Mouse (Mus musculus) lung, postnatal 0 days (tissue): ENCODE data around the gene Amot. TPM values are rescaled to one million over a fixed set of nuclear protein-coding genes. Genes with fewer than 3 reads are reported as not detected.

Source experiments
- ATAC-seq: fragments of 200-750 bp; cut with Nextera tagmentation; 2 replicates; pipeline ENCODE4 v1.8.0; 2017; ENCODE audit warnings: moderate library complexity
- DNase-seq: peaks from one replicate; pipeline ENCODE4 v3.0.0-alpha.2; 2016; ENCODE audit warnings: low spot score
- H3K27ac ChIP-seq: fragments of 300-500 bp; sonication (generic); 2 replicates; pipeline ENCODE4 v1.5.1; 2014; ENCODE audit warnings: antibody characterized with exemption, mild to moderate bottlenecking, low read length, mixed read lengths
- H3K27me3 ChIP-seq: fragments of 300-500 bp; sonication (generic); replicated peaks from 2 replicates; pipeline ENCODE4 v1.6.1; 2014; ENCODE audit warnings: low read length, mixed read lengths; ENCODE audit not compliant: insufficient read depth
- H3K36me3 ChIP-seq: fragments of 300-500 bp; sonication (generic); 2 replicates; pipeline ENCODE4 v1.6.1; 2014; ENCODE audit warnings: low read length, mixed read lengths; ENCODE audit not compliant: insufficient read depth
- H3K4me1 ChIP-seq: fragments of 300-500 bp; sonication (generic); 2 replicates; pipeline ENCODE4 v1.6.1; 2014; ENCODE audit warnings: antibody characterized with exemption, low read depth, low read length, mixed read lengths; ENCODE audit not compliant: insufficient read depth
- H3K4me2 ChIP-seq: fragments of 300-500 bp; sonication (generic); replicated peaks from 2 replicates; pipeline ENCODE4 v1.6.1; 2014; ENCODE audit warnings: low read depth, mild to moderate bottlenecking, low read length, moderate library complexity, mixed read lengths
- H3K4me3 ChIP-seq: fragments of 300-500 bp; sonication (generic); 2 replicates; pipeline ENCODE4 v1.5.1; 2014; ENCODE audit warnings: low read depth, low read length
- H3K9ac ChIP-seq: fragments of 300-500 bp; sonication (generic); replicated peaks from 2 replicates; pipeline ENCODE4 v1.6.1; 2014; ENCODE audit warnings: low read depth, mild to moderate bottlenecking
- H3K9me3 ChIP-seq: fragments of 300-500 bp; sonication (generic); 2 replicates; pipeline ENCODE4 v1.6.1; 2016; ENCODE audit warnings: low read length, mixed read lengths
- CTCF ChIP-seq: IDR thresholded peaks from 2 replicates; pipeline ENCODE4 v1.5.1; 2016; ENCODE audit warnings: antibody characterized with exemption, mild to moderate bottlenecking
- EP300 ChIP-seq: IDR thresholded peaks from 2 replicates; pipeline ENCODE4 v1.6.1; 2016; ENCODE audit warnings: antibody characterized with exemption, mild to moderate bottlenecking, control low read depth
- WGBS: fragments of 180-500 bp; shearing (Covaris S2); extraction: QIAGEN DNeasy Blood & Tissue Kit; methylation state at CpG from one replicate; pipeline ENCODE4 v1.1.7; 2014; 5-methylcytosine and 5-hydroxymethylcytosine counted together
- polyA plus RNA-seq: library from polyadenylated mRNA; unstranded; fragments of >200 nt; fragmentation: Nextera tagmentation; extraction: Ambion mirVana; gene quantifications from 2 replicates; pipeline ENCODE4 v1.2.1, GENCODE M21; 2015

The Amot gene
- polyA plus RNA-seq, 1 experiment from 2014 or later: 2.6 TPM

DNA sequence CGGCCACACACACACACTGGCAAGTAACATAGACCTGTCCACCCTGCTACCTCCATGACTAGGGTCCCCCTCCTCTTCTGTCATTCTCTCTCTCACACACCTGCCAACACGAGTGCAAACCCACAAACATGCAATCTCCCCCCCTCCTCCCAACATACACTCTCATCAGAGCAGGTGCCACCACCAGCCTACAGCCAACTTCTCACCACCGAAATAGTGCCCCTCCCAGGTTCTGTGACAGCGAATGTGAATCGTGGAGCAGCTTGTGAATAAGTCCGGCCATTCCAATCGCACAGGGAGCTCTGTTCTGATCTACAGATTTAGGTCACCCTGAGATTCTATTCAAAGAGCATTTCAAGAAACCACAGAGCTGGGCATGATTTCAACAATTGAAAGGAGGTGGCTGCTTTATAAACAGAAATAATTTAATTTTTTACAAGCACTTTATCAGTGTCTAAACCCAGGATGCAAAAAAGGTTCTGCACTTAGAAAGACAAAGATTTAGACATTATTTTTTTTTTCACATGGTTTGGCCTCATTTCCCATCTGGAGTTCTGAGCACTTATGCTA, 21.4 kb downstream of the Amot start:
- Histone ChIP-seq H3K27me3 (no peaks in the 10 kb centered on the region), H3K4me3 (no peak overlapping the region), H3K9ac (no peak overlapping the region), H3K36me3 (no peaks in the 10 kb centered on the region), H3K4me1 (no peaks in the 10 kb centered on the region), H3K27ac (no peak overlapping the region), H3K9me3 (no peaks in the 10 kb centered on the region), H3K4me2 (no peak overlapping the region)
- ATAC-seq (no peak), DNase-seq (no peak)
- TF ChIP-seq EP300 (no peak), CTCF (no peak)
- 84% methylated on average over 7 of the region's 7 CpGs for WGBS

DNA sequence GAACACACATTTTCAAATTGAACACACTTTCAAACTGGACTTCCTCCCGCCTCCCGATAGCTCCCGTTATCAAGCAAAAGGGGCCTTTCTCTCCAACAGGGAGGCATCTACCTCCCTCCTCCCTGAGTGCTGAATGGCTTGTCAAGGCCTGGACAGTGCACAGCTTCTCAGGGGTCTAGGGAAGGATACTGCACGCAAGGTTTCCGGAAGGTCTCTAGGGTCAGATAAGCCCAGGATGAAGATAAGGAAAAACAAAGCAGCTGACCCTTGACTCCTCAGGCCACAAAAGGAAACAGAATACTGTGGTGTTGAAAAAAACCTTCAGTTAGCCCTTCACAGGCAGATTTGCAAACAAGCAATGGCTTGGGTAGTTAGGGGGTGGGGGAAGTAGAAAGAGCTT, 22.6 kb downstream of the Amot start:
- no peaks in the 10 kb centered on the region for H3K9me3 ChIP-seq
- H3K4me3 ChIP-seq: no peak overlapping the region
- no peaks in the 10 kb centered on the region for H3K4me1 ChIP-seq
- no peak overlapping the region for H3K9ac ChIP-seq
- H3K36me3 ChIP-seq: no peaks in the 10 kb centered on the region
- no peaks in the 10 kb centered on the region for H3K27me3 ChIP-seq
- H3K4me2 ChIP-seq: no peak overlapping the region
- ATAC-seq: no peak
- TF ChIP-seq EP300 (no peak), CTCF (no peak)
- WGBS: 56% methylated on average over 5 of the region's 5 CpGs
- H3K27ac ChIP-seq: no peak overlapping the region
- no peak for DNase-seq

GRCm38 (mm10) chrX:145479942-145480341, 25.0 kb downstream of the Amot start:
- 80% methylated on average over 10 of the region's 10 CpGs for WGBS
- no peak overlapping the region for H3K9ac ChIP-seq
- no peaks in the 10 kb centered on the region for H3K27me3 ChIP-seq
- no peak overlapping the region for H3K27ac ChIP-seq
- H3K4me3 ChIP-seq: no peak overlapping the region
- no peak overlapping the region for H3K4me2 ChIP-seq
- ATAC-seq (no peak), DNase-seq (no peak)
- TF ChIP-seq EP300 (no peak), CTCF (no peak)
- H3K36me3 ChIP-seq: no peaks in the 10 kb centered on the region
- H3K4me1 ChIP-seq: no peaks in the 10 kb centered on the region
- H3K9me3 ChIP-seq: no peaks in the 10 kb centered on the region

- no peaks in the 10 kb centered on the region for H3K9me3 ChIP-seq
- no peak overlapping the region for H3K4me3 ChIP-seq
- 70% methylated on average over 3 of the region's 3 CpGs for WGBS
- H3K4me1 ChIP-seq: no peaks in the 10 kb centered on the region
- no peak overlapping the region for H3K9ac ChIP-seq
- no peak overlapping the region for H3K27ac ChIP-seq
- DNase-seq (no peak), ATAC-seq (no peak)
- H3K27me3 ChIP-seq: no peaks in the 10 kb centered on the region
- H3K4me2 ChIP-seq: no peak overlapping the region
- H3K36me3 ChIP-seq: no peaks in the 10 kb centered on the region
- TF ChIP-seq CTCF (no peak), EP300 (no peak)
Observed at GRCm38 (mm10) chrX:145477725-145478194, 27.2 kb downstream of the Amot start.

- no peaks in the 10 kb centered on the region for H3K4me1 ChIP-seq
- no peak overlapping the region for H3K4me2 ChIP-seq
- ATAC-seq (no peak), DNase-seq (no peak)
- WGBS: 86% methylated on average over 5 of the region's 5 CpGs
- H3K27ac ChIP-seq: no peak overlapping the region
- no peak overlapping the region for H3K9ac ChIP-seq
- no peaks in the 10 kb centered on the region for H3K36me3 ChIP-seq
- no peaks in the 10 kb centered on the region for H3K27me3 ChIP-seq
- no peak overlapping the region for H3K4me3 ChIP-seq
- no peaks in the 10 kb centered on the region for H3K9me3 ChIP-seq
- TF ChIP-seq EP300 (no peak), CTCF (no peak)
Observed at GRCm38 (mm10) chrX:145477003-145477724, 27.8 kb downstream of the Amot start.

DNA sequence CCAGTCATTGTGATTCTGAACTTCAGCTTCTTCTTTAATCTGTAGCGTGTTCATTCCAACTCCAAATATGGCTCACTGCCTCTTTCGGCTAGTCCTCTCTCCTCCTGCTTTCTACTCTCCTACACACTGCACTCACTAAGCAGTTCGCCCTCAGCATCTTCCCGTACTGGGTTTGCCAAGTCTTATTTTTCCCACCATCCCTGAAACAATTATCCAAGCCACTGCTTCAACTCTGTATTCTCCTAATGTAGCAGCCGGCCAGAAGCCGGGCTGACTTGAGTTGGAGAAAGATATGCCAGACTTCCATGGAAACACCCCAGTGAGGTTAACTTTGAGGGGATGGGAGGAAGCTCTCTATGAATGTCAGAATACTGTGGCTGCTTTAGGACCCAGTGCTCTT, 36.7 kb downstream of the Amot start:
- DNase-seq (no peak), ATAC-seq (no peak)
- H3K4me2 ChIP-seq: no peak overlapping the region
- H3K27ac ChIP-seq: no peak overlapping the region
- H3K4me1 ChIP-seq: no peaks in the 10 kb centered on the region
- no peak overlapping the region for H3K4me3 ChIP-seq
- H3K9ac ChIP-seq: no peak overlapping the region
- WGBS: 90% methylated on average over 6 of the region's 6 CpGs
- no peaks in the 10 kb centered on the region for H3K27me3 ChIP-seq
- TF ChIP-seq EP300 (no peak), CTCF (no peak)
- H3K36me3 ChIP-seq: no peaks in the 10 kb centered on the region
- H3K9me3 ChIP-seq: no peaks in the 10 kb centered on the region
